Mouse (Mus musculus) heart, postnatal 0 days (tissue): ENCODE results near the gene Stambp. TPM values are rescaled to one million over a fixed set of nuclear protein-coding genes. Genes with fewer than 3 reads are reported as not detected.

Experiments used
- ATAC-seq: fragments of 200-750 bp; cut with Nextera tagmentation; 2 replicates; pipeline ENCODE4 v1.8.0; 2017; ENCODE audit warnings: low read depth, moderate number of reproducible peaks, moderate library complexity; ENCODE audit not compliant: insufficient read depth
- DNase-seq: peaks from one replicate; pipeline ENCODE4 v3.0.0-alpha.2; 2016; ENCODE audit warnings: low spot score
- H3K27ac ChIP-seq: fragments of 300-500 bp; sonication (generic); 2 replicates; pipeline ENCODE4 v1.5.1; 2014; ENCODE audit warnings: low read depth, mild to moderate bottlenecking
- H3K27me3 ChIP-seq: fragments of 300-500 bp; sonication (generic); 2 replicates; pipeline ENCODE4 v1.6.1; 2014; ENCODE audit warnings: low read length, mixed read lengths; ENCODE audit not compliant: control insufficient read depth, insufficient read depth
- H3K36me3 ChIP-seq: fragments of 300-500 bp; sonication (generic); replicated peaks from 2 replicates; pipeline ENCODE4 v1.6.1; 2014; ENCODE audit warnings: low read length, mixed read lengths; ENCODE audit not compliant: control insufficient read depth, insufficient read depth
- H3K4me1 ChIP-seq: fragments of 300-500 bp; sonication (generic); 2 replicates; pipeline ENCODE4 v1.6.1; 2014; ENCODE audit warnings: antibody characterized with exemption; ENCODE audit not compliant: control insufficient read depth, insufficient read depth
- H3K4me2 ChIP-seq: fragments of 300-500 bp; sonication (generic); 2 replicates; pipeline ENCODE4 v1.6.1; 2014; ENCODE audit warnings: low read depth, mild to moderate bottlenecking, low read length, moderate library complexity
- H3K4me3 ChIP-seq: fragments of 300-500 bp; sonication (generic); 2 replicates; pipeline ENCODE4 v1.5.1; 2014; ENCODE audit warnings: low read depth, low read length
- H3K9ac ChIP-seq: fragments of 300-500 bp; sonication (generic); replicated peaks from 2 replicates; pipeline ENCODE4 v1.6.1; 2014; ENCODE audit warnings: low read depth, low read length, mixed read lengths
- H3K9me3 ChIP-seq: fragments of 300-500 bp; sonication (generic); replicated peaks from 2 replicates; pipeline ENCODE4 v1.6.1; 2016; ENCODE audit warnings: low read length; ENCODE audit not compliant: control insufficient read depth
- CTCF ChIP-seq: IDR thresholded peaks from 2 replicates; pipeline ENCODE4 v1.5.1; 2016; ENCODE audit warnings: antibody characterized with exemption, control low read depth, low read depth
- EP300 ChIP-seq: IDR thresholded peaks from 2 replicates; pipeline ENCODE4 v1.6.1; 2016; ENCODE audit warnings: antibody characterized with exemption, low read depth
- WGBS: fragments of 180-500 bp; shearing (Covaris S2); extraction: QIAGEN DNeasy Blood & Tissue Kit; methylation state at CpG from one replicate; pipeline ENCODE4 v1.1.7; 2014; 5-methylcytosine and 5-hydroxymethylcytosine counted together
- polyA plus RNA-seq: library from polyadenylated mRNA; unstranded; fragments of >200 nt; fragmentation: Nextera tagmentation; extraction: Ambion mirVana; gene quantifications from 2 replicates; pipeline ENCODE4 v1.2.1, GENCODE M21; 2015
- total RNA-seq: library from RNA; depleted of rRNA; stranded (reverse); fragments of >200 nt; gene quantifications from 2 replicates; pipeline ENCODE4 v1.2.3, GENCODE M21; 2014; ENCODE audit warnings: low replicate concordance

The Stambp gene
- total and polyA plus RNA-seq, 2 experiments from 2014 or later = 1.5 to 22.9 TPM

GRCm38 (mm10) chr6:83521784-83522183 lies 50.7 kb downstream of the Stambp start:
- no peak for TF ChIP-seq EP300
- no peak for TF ChIP-seq CTCF
- no peak for DNase-seq
- H3K4me2 ChIP-seq = no peak overlapping the region
- ATAC-seq = no peak
- no peak overlapping the region for H3K4me3 ChIP-seq
- H3K4me1 ChIP-seq = 0 out of 2 replicates have a peak, but pooled peaks cover 4% of the 10 kb centered on the region
- H3K27me3 ChIP-seq = no peaks in the 10 kb centered on the region
- H3K36me3 ChIP-seq = no peaks in the 10 kb centered on the region
- H3K9me3 ChIP-seq = no peaks in the 10 kb centered on the region
- WGBS = 17% methylated on average over 6 of the region's 6 CpGs
- no peak overlapping the region for H3K9ac ChIP-seq
- H3K27ac ChIP-seq = no peak overlapping the region

- no peaks in the 10 kb centered on the region for H3K36me3 ChIP-seq
- H3K9me3 ChIP-seq = no peaks in the 10 kb centered on the region
- H3K4me2 ChIP-seq = no peak overlapping the region
- 0 out of 2 replicates have a peak, but pooled peaks cover 4% of the 10 kb centered on the region for H3K4me1 ChIP-seq
- no peak overlapping the region for H3K9ac ChIP-seq
- no peak overlapping the region for H3K27ac ChIP-seq
- DNase-seq = no peak
- no peak for ATAC-seq
- no peaks in the 10 kb centered on the region for H3K27me3 ChIP-seq
- 82% methylated on average over 3 of the region's 3 CpGs for WGBS
- H3K4me3 ChIP-seq = no peak overlapping the region
- TF ChIP-seq CTCF (no peak), EP300 (no peak)
Measured at GRCm38 (mm10) chr6:83518637-83519036, 53.9 kb downstream of the Stambp start.

- no peak for TF ChIP-seq CTCF
- TF ChIP-seq EP300 = no peak
- ATAC-seq (no peak), DNase-seq (no peak)
- Histone ChIP-seq H3K27ac (no peak overlapping the region), H3K9ac (no peak overlapping the region), H3K9me3 (no peaks in the 10 kb centered on the region), H3K27me3 (no peaks in the 10 kb centered on the region), H3K4me1 (no peaks in the 10 kb centered on the region), H3K4me2 (no peak overlapping the region), H3K4me3 (no peak overlapping the region), H3K36me3 (no peaks in the 10 kb centered on the region)
- WGBS = 68% methylated on average over 3 of the region's 3 CpGs
Measured at GRCm38 (mm10) chr6:83515172-83515571, 57.4 kb downstream of the Stambp start.

- H3K27ac ChIP-seq = no peak overlapping the region
- no peak overlapping the region for H3K9ac ChIP-seq
- 16% methylated on average over 1 of the region's 1 CpGs for WGBS
- no peak for DNase-seq
- no peak overlapping the region for H3K4me3 ChIP-seq
- no peaks in the 10 kb centered on the region for H3K9me3 ChIP-seq
- no peak overlapping the region for H3K4me2 ChIP-seq
- no peak for ATAC-seq
- no peaks in the 10 kb centered on the region for H3K36me3 ChIP-seq
- no peaks in the 10 kb centered on the region for H3K27me3 ChIP-seq
- H3K4me1 ChIP-seq = no peaks in the 10 kb centered on the region
- TF ChIP-seq EP300 (no peak), CTCF (peak; percentile 76)
Measured at GRCm38 (mm10) chr6:83512495-83512894, 60.0 kb downstream of the Stambp start.

GRCm38 (mm10) chr6:83510210-83510609 lies 62.3 kb downstream of the Stambp start:
- peak; percentile 41 for TF ChIP-seq CTCF
- TF ChIP-seq EP300 = no peak
- Histone ChIP-seq H3K36me3 (no peaks in the 10 kb centered on the region), H3K9ac (no peak overlapping the region), H3K9me3 (no peaks in the 10 kb centered on the region), H3K4me3 (no peak overlapping the region), H3K27ac (no peak overlapping the region), H3K27me3 (no peaks in the 10 kb centered on the region), H3K4me2 (no peak overlapping the region), H3K4me1 (peaks cover 7% of the 10 kb centered on the region; the same call in 1 of the 2 replicates)
- 52% methylated on average over 2 of the region's 2 CpGs for WGBS
- ATAC-seq (no peak), DNase-seq (no peak)

GRCm38 (mm10) chr6:83509442-83509841 lies 63.1 kb downstream of the Stambp start:
- Histone ChIP-seq H3K4me1 (peaks cover 7% of the 10 kb centered on the region; the same call in 1 of the 2 replicates), H3K9ac (no peak overlapping the region), H3K27ac (no peak overlapping the region), H3K36me3 (no peaks in the 10 kb centered on the region), H3K9me3 (no peaks in the 10 kb centered on the region), H3K27me3 (no peaks in the 10 kb centered on the region), H3K4me2 (no peak overlapping the region), H3K4me3 (no peak overlapping the region)
- ATAC-seq = no peak
- 26% methylated on average over 8 of the region's 8 CpGs for WGBS
- no peak for TF ChIP-seq EP300
- TF ChIP-seq CTCF = peak; percentile 31
- peak; percentile 13 for DNase-seq
